Mouse (Mus musculus): ENCODE measurements around the gene Shb.

DNA sequence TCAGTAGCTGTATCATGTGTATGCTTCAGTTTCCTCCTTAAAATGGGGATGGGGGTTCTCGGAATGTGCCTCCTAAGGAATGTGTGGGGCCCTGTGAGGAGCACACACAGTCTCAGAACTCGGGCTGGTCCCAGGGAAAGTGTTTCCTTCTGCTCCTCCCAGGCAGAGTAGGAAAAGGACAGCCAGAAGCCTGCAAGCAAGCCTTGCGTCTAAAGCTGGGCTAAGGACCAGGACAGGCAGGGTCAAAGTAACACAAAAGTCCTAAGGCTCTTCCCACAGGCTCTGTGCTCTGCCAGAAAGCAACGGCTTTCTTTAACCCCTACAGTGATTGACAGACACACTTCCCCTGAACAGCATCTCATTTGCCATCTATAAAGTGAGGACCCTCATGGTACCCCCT, 14.9 kb downstream of the Shb start:
- TF ChIP-seq POLR2A (IDR thresholded peaks at IDR 0.05; ENCODE audit: insufficient read length, low read depth) (no peak), MYOG (IDR thresholded peaks at IDR 0.05; ENCODE audit: control insufficient read depth in 1 of 3, insufficient read depth in 1 of 3, insufficient read length in 2 of 3, low read depth in 2 of 3) (no peak), MAX (IDR thresholded peaks at IDR 0.05; ENCODE audit: low read depth) (no peak), MYOD1 (IDR thresholded peaks at IDR 0.05; ENCODE audit: control insufficient read depth in 1 of 3, insufficient read length in 2 of 3, low read depth in 2 of 3) (no peak)

All from myocyte (in vitro differentiated cells).